Mouse (Mus musculus) kidney, adult 18-20 months (tissue): ENCODE measurements around the gene Olfr68.
"Not testable (repeated sequence)": the region's sequence is repeated elsewhere in the genome, so short reads cannot be mapped to it uniquely, and the experiment has no call there.

Experiments
- DNase-seq: peaks from one replicate; pipeline ENCODE4 v3.0.0; 2021

Gene Olfr68

GRCm38 (mm10) chr7:103779598-103779997 is at the start of gene Olfr68:
Olfr68 (minus strand) TSS chr7:103779698.
- DNase-seq, result no peak

- no peak for DNase-seq
Measured at GRCm38 (mm10) chr7:103827808-103828207, 48.3 kb upstream of the Olfr68 start, which contains the start of gene Hbb-bs. Hbb-bs (minus strand) TSS chr7:103828096.

GRCm38 (mm10) chr7:103827139-103827538 is 47.6 kb upstream of the Olfr68 start:
- not testable (repeated sequence) for DNase-seq

- DNase-seq, result no peak
Measured at GRCm38 (mm10) chr7:103826255-103826887, 46.9 kb upstream of the Olfr68 start.

GRCm38 (mm10) chr7:103825536-103826254 is 46.2 kb upstream of the Olfr68 start:
- DNase-seq, result no peak

- DNase-seq, result no peak
Measured at GRCm38 (mm10) chr7:103824597-103824996, 45.1 kb upstream of the Olfr68 start.

- not testable (repeated sequence) for DNase-seq
Measured at GRCm38 (mm10) chr7:103815085-103815484, 35.6 kb upstream of the Olfr68 start.

- no peak for DNase-seq
Measured at GRCm38 (mm10) chr7:103813766-103814165, 34.3 kb upstream of the Olfr68 start, which contains the start of gene Hbb-bt. Hbb-bt (minus strand) TSS chr7:103813996.

- DNase-seq, result not testable (repeated sequence)
Measured at GRCm38 (mm10) chr7:103813152-103813551, 33.7 kb upstream of the Olfr68 start.

GRCm38 (mm10) chr7:103812174-103812573 is 32.7 kb upstream of the Olfr68 start:
- DNase-seq, result no peak

- no peak for DNase-seq
Measured at GRCm38 (mm10) chr7:103811223-103811845, 31.8 kb upstream of the Olfr68 start.

- no peak for DNase-seq
Measured at GRCm38 (mm10) chr7:103810746-103811145, 31.2 kb upstream of the Olfr68 start.

GRCm38 (mm10) chr7:103810296-103810695 is 30.8 kb upstream of the Olfr68 start:
- DNase-seq, result no peak

GRCm38 (mm10) chr7:103809801-103810155 is 30.3 kb upstream of the Olfr68 start:
- no peak for DNase-seq

- DNase-seq, result no peak
Measured at GRCm38 (mm10) chr7:103808971-103809800, 29.7 kb upstream of the Olfr68 start.

- DNase-seq, result not testable (repeated sequence)
Measured at GRCm38 (mm10) chr7:103808120-103808519, 28.6 kb upstream of the Olfr68 start.

GRCm38 (mm10) chr7:103806856-103807255 is 27.4 kb upstream of the Olfr68 start:
- no peak for DNase-seq

- no peak for DNase-seq
Measured at GRCm38 (mm10) chr7:103792669-103793388, 13.3 kb upstream of the Olfr68 start.

- no peak for DNase-seq
Measured at GRCm38 (mm10) chr7:103791721-103792120, 12.2 kb upstream of the Olfr68 start, which contains the start of gene Olfr67. Olfr67 (minus strand) TSS chr7:103791821.

- DNase-seq, result not testable (repeated sequence)
Measured at GRCm38 (mm10) chr7:103777652-103778051, 1.8 kb downstream of the Olfr68 start.

- no peak for DNase-seq
Measured at GRCm38 (mm10) chr7:103771494-103771893, 8.0 kb downstream of the Olfr68 start, which contains the start of gene Olfr69. Olfr69 (minus strand) TSS chr7:103771594.

- not testable (repeated sequence) for DNase-seq
Measured at GRCm38 (mm10) chr7:103767687-103768086, 11.8 kb downstream of the Olfr68 start.
